Mouse (Mus musculus) heart, postnatal 0 days (tissue): ENCODE measurements at regions not wholly inside any gene's neighbourhood (a gene's known extent, or its start where the extent isn't known, plus 50 kb on each side); places are given as distances from the start of the nearest gene placed in this dataset.
"Not testable (repeated sequence)": the region's sequence is repeated elsewhere in the genome, so short reads cannot be mapped to it uniquely, and the experiment has no call there.

Experiments
- CTCF ChIP-seq: IDR thresholded peaks from 2 replicates; pipeline ENCODE4 v1.5.1; 2016; ENCODE audit warnings: antibody characterized with exemption, control low read depth, low read depth
- EP300 ChIP-seq: IDR thresholded peaks from 2 replicates; pipeline ENCODE4 v1.6.1; 2016; ENCODE audit warnings: antibody characterized with exemption, low read depth

DNA sequence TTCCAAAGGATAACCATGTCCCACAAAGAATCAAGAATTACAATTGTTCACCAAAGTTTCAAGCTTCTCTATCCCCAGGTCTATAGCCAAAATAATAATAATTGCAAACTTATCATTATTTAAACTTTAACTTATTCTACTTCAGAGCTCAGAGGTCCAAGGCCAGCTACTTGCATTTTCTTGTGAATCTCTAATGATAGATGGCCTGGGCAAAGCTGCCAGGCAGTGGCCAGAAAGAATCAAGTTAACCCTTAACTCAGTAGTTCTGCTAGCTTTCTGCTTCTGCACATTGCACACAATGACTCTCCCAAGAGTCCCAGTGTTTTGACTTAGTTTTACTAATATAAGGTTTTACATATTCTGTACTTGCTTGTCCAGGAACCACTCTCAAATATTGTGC is 228.3 kb upstream of the Dcbld2 start:
- TF ChIP-seq CTCF, EP300: not testable (repeated sequence)
